Mouse (Mus musculus): ENCODE measurements around the gene Gm15130. TPM values are rescaled to one million over a fixed set of nuclear protein-coding genes. Genes with fewer than 3 reads are reported as not detected.

The Gm15130 gene
- polyA plus RNA-seq (2012; rRNA removed) = not detected in 2 replicates

DNA sequence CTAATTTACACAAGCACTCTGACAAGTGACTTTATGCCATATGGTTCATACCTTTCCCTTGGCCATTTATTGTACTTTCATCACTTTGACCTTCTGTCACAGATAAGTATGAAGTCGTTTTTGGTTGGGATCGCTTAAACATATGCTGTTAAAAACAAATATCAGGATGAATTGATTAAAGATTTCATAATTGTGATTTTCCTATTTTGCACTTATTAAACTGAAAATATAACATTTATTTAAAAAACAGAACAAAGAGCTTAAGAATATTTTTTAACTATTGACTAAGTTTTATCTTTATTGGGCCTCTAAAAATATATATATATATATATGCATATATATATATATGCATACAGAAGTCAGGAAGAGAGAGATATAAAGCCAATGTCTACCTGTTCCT lies at the start of gene Gm15130:
Gene Gm15130, minus strand, starts transcription at position 101 of the 400 bp plus-strand sequence.
- no peak for DNase-seq (ENCODE audit: low spot score)

DNA sequence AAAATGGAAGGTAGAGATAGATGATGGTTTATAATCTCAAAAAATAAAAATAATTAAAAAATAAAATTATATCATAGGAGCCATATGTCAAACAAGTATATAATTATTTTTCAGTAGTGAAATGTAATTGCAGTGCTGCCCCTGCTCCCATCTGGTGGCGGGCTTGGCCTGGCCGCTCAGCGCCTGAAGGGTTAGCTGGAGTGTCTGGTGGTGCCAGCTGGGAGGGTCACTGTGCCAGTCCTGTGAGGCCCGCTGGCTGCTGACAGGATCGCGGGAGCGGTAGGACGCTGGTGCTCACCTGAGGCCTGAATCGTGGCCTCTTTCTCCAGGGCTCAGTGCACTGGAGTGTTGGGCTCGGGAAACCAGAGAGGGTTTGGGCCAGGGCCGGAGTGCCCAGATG lies 29.3 kb upstream of the Gm15130 start:
- DNase-seq (ENCODE audit: low spot score) = no peak

DNA sequence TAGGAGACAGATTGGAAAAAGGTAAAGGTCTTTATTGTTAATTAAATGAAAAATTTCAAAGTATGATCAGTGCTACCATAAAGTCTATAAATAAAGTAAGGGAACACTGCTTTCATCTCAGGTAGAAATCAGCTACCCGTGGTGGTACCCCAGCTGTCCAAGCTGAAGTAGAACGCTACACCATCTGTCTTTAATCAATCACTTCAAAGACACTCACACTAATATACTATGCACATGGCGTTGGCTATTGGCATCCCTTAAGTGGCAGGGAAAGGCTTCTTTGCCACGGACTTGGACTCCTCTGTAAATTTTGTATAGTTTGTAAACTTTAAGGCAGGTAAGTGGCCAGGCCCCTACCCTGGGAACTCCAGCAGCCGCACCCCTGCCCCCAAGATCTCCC lies 17.0 kb downstream of the Gm15130 start:
- DNase-seq (ENCODE audit: low spot score) = no peak

DNA sequence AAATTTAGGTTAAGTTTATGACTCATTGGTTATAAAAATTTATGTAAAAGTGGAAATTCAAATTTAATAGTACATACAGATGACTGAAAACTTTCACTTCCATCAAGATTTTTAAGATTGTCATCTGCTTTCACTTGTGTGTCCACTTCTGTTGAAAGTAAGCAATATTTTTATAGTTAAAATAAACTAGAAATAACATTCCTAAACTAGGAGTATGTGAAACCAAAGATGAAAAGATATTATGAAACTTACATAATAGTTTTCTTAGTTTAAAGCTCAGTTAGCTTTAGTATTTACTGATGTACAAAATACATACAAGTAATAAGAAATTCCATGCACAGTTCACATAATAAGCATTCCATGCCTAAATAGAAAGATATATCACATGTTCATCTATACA lies 46.9 kb downstream of the Gm15130 start, which contains the start of gene Gm13941:
Gene Gm13941, minus strand, starts transcription at position 101 of the 400 bp plus-strand sequence.
- no peak for DNase-seq (ENCODE audit: low spot score)

Other genes starting within 250 kb of the Gm15130 start
- gene Ano3, start 202.0 kb downstream of the Gm15130 start, polyA plus RNA-seq (2012; rRNA removed) = 0.04 and 0.07 TPM in 2 replicates
- gene Gm13941, start 47.0 kb downstream of the Gm15130 start, polyA plus RNA-seq (2012; rRNA removed) = not detected in 2 replicates
- gene 4930430A15Rik, start 76.7 kb upstream of the Gm15130 start, polyA plus RNA-seq (2012; rRNA removed) = not detected in 2 replicates
- gene Olfr1275, start 82.3 kb upstream of the Gm15130 start, polyA plus RNA-seq (2012; rRNA removed) = not detected in 2 replicates
- not detected in 2 replicates for gene Olfr1276, start 101.6 kb upstream of the Gm15130 start, polyA plus RNA-seq (2012; rRNA removed)
- not detected in 2 replicates for gene Olfr1277, start 121.2 kb upstream of the Gm15130 start, polyA plus RNA-seq (2012; rRNA removed)
- gene Olfr1278, start 137.2 kb upstream of the Gm15130 start, polyA plus RNA-seq (2012; rRNA removed) = not detected in 2 replicates
- not detected in 2 replicates for gene Olfr1279, start 147.7 kb upstream of the Gm15130 start, polyA plus RNA-seq (2012; rRNA removed)
- not detected in 2 replicates for gene Olfr1280, start 161.1 kb upstream of the Gm15130 start, polyA plus RNA-seq (2012; rRNA removed)
- gene Olfr1281, start 173.6 kb upstream of the Gm15130 start, polyA plus RNA-seq (2012; rRNA removed) = not detected in 2 replicates
- gene Olfr1282, start 183.1 kb upstream of the Gm15130 start, polyA plus RNA-seq (2012; rRNA removed) = not detected in 2 replicates
- not detected in 2 replicates for gene Olfr1283, start 213.9 kb upstream of the Gm15130 start, polyA plus RNA-seq (2012; rRNA removed)
- gene Olfr1284, start 222.6 kb upstream of the Gm15130 start, polyA plus RNA-seq (2012; rRNA removed) = not detected in 2 replicates